In the genomic region with DNA sequence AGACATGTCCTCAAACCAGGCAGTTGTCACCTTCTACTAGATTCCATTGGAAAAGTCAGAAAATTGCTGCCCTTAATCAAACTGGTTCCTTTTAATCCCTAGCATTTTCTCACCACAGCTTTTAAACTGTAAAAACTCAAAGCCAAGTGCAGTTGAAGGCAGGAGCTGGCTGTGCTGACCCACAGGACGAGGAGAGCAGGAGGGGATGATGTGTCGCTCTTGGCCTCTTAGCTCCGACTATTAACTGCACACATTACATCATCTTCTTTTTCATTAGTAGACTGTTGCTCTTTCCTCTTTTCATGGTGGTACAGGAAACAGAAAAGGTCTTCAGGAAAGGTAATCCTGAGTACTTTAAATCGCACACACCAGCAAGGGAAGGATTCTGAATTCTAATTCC, we compare ENCODE assay signal across 12 mouse cellular contexts. TPM values are rescaled to one million over a fixed set of nuclear protein-coding genes. Genes with fewer than 3 reads are reported as not detected.
DNase-seq lines count a peak whose midpoint lies in the region; ATAC-seq and TF ChIP-seq lines count a peak whose summit lies in the region.
"Had no signal": no experiment of that assay in that cellular context is flagged by ENCODE, and none has a peak within 500 bp of the region (broad histone marks: within the 10 kb centered on the region; RNA-seq: fewer than 3 reads in every experiment).

No protein-coding gene starts in this region.

- intact Hi-C loops in gastrocnemius, adult 2 months (cut with DNase I), result loop anchor here (5.0 kb wide), 1 partner anchor 36 kb away; no protein-coding TSS in a partner anchor

- H3K9ac ChIP-seq in lung, embryonic 14.5 days, result no peak overlapping the region
- H3K9ac ChIP-seq in heart, embryonic 12.5 days, result peak overlapping the region; percentile 16; the same call in 1 of the 2 replicates
- no peak overlapping the region for H3K9ac ChIP-seq in stomach, embryonic 14.5 days (replicated peaks; ENCODE audit: low read depth, low read length)
- H3K9ac ChIP-seq: liver, embryonic 15.5 days had no signal

- DNase-seq in gastrocnemius, adult 2 months, result peak; percentile 51
- no peak for DNase-seq in gastrocnemius, postnatal 4 days (ENCODE audit: low spot score in 2 of 2)
- no peak for DNase-seq in lung, embryonic 14.5 days
- DNase-seq in lung, postnatal 36 days, result no peak

- H3K4me1 ChIP-seq in lung, embryonic 14.5 days (ENCODE audit: insufficient read depth), result no peaks in the 10 kb centered on the region
- H3K4me1 ChIP-seq in heart, embryonic 12.5 days (replicated peaks), result peaks cover 44% of the 10 kb centered on the region
- 0 out of 2 replicates have a peak, but pooled peaks cover 3% of the 10 kb centered on the region for H3K4me1 ChIP-seq in stomach, embryonic 14.5 days (ENCODE audit: control insufficient read depth, insufficient read depth, low read length)

- peaks cover 4% of the 10 kb centered on the region; the same call in 1 of the 2 replicates for H3K36me3 ChIP-seq in lung, embryonic 14.5 days (ENCODE audit: insufficient read depth)
- peaks cover 22% of the 10 kb centered on the region for H3K36me3 ChIP-seq in heart, embryonic 12.5 days
- H3K36me3 ChIP-seq in stomach, embryonic 14.5 days (ENCODE audit: control insufficient read depth, insufficient read depth, low read length), result peaks cover 3% of the 10 kb centered on the region; the same call in 1 of the 2 replicates

- no peaks in the 10 kb centered on the region for H3K27me3 ChIP-seq in lung, embryonic 14.5 days (ENCODE audit: insufficient read depth, low read length)
- H3K27me3 ChIP-seq in heart, embryonic 12.5 days (replicated peaks), result no peaks in the 10 kb centered on the region
- H3K27me3 ChIP-seq in stomach, embryonic 14.5 days (ENCODE audit: control insufficient read depth, insufficient read depth, low read length), result no peaks in the 10 kb centered on the region
- H3K27me3 ChIP-seq: liver, embryonic 15.5 days had no signal

- H3K4me3 ChIP-seq in gastrocnemius, adult 2 months, result peak overlapping the region; percentile 39
- H3K4me3 ChIP-seq in lung, embryonic 14.5 days (ENCODE audit: low read depth, low read length), result no peak overlapping the region
- no peak overlapping the region for H3K4me3 ChIP-seq in heart, embryonic 12.5 days
- H3K4me3 ChIP-seq in stomach, embryonic 14.5 days (ENCODE audit: low read depth, low read length), result no peak overlapping the region
- H3K4me3 ChIP-seq: liver, embryonic 15.5 days had no signal

- no peak for TF ChIP-seq CTCF in gastrocnemius, adult 2 months (IDR thresholded peaks at IDR 0.05)
- no peak for TF ChIP-seq CTCF in lung, embryonic 14.5 days (IDR thresholded peaks at IDR 0.05; ENCODE audit: low read depth)

- no peaks in the 10 kb centered on the region for H3K9me3 ChIP-seq in lung, embryonic 14.5 days (ENCODE audit: low read depth, low read length)
- no peaks in the 10 kb centered on the region for H3K9me3 ChIP-seq in heart, embryonic 12.5 days (replicated peaks)
- H3K9me3 ChIP-seq in stomach, embryonic 14.5 days (ENCODE audit: control insufficient read depth, low read depth, low read length), result no peaks in the 10 kb centered on the region
- H3K9me3 ChIP-seq: liver, embryonic 15.5 days had no signal

- no peak for ATAC-seq in lung, embryonic 14.5 days (ENCODE audit: insufficient read depth)
- ATAC-seq in heart, embryonic 12.5 days (ENCODE audit: insufficient number of reproducible peaks, low FRiP score), result no peak
- ATAC-seq in stomach, embryonic 14.5 days (ENCODE audit: insufficient number of reproducible peaks, insufficient read depth, low FRiP score, low read depth), result no peak
- ATAC-seq in activated CD4-positive, CD25-positive, alpha-beta regulatory T cell, adult 4 months, result no peak
- ATAC-seq in frontal cortex, adult (ENCODE audit: low TSS enrichment), result no peak

- peak overlapping the region; percentile 88 for H3K27ac ChIP-seq in gastrocnemius, adult 2 months
- peak overlapping the region; percentile 52; the same call in 1 of the 2 replicates for H3K27ac ChIP-seq in lung, embryonic 14.5 days (ENCODE audit: low read depth)
- H3K27ac ChIP-seq in heart, embryonic 12.5 days (ENCODE audit: poor library complexity, severe bottlenecking), result peak overlapping the region; percentile 96
- H3K27ac ChIP-seq in stomach, embryonic 14.5 days (ENCODE audit: low read length), result peak overlapping the region; percentile 58; the same call in 1 of the 2 replicates
- H3K27ac ChIP-seq: liver, embryonic 15.5 days had no signal

- 57% methylated on average over 4 of the region's 4 CpGs for WGBS in lung, embryonic 14.5 days
- WGBS in heart, embryonic 12.5 days, result 38% methylated on average over 4 of the region's 4 CpGs
- 61% methylated on average over 4 of the region's 4 CpGs for WGBS in stomach, embryonic 14.5 days

- no peak overlapping the region for H3K4me2 ChIP-seq in lung, embryonic 14.5 days
- H3K4me2 ChIP-seq in heart, embryonic 12.5 days, result no peak overlapping the region
- no peak overlapping the region for H3K4me2 ChIP-seq in stomach, embryonic 14.5 days (replicated peaks; ENCODE audit: low read depth, low read length)
- H3K4me2 ChIP-seq: liver, embryonic 15.5 days had no signal

RNA-seq across cellular contexts. Expression of gene Fyttd1, which starts 18.9 kb away (rescaled TPM):
- 10 to 100 TPM; 95.0 to 95.1 TPM for total RNA-seq in gastrocnemius, adult 2 months (2021)
- total RNA-seq in gastrocnemius, postnatal 4 days (2021), result 100 to 1,000 TPM; 148 to 164 TPM
- polyA plus RNA-seq in lung, embryonic 14.5 days (2014; fragmentation: Nextera tagmentation; extraction: Ambion mirVana), result 133 and 134 TPM in 2 replicates
- polyA plus RNA-seq in heart, embryonic 12.5 days (2016; fragmentation: Nextera tagmentation; extraction: Ambion mirVana), result 165 and 170 TPM in 2 replicates
- polyA plus RNA-seq in stomach, embryonic 14.5 days (2014; fragmentation: Nextera tagmentation; extraction: Ambion mirVana), result 132 and 137 TPM in 2 replicates
- 10 to 100 TPM; 66.7 to 69.8 TPM for polyA plus RNA-seq in activated CD4-positive, CD25-positive, alpha-beta regulatory T cell, adult 4 months (2017; shearing (Covaris generic))

RNA-seq across cellular contexts. Expression of gene Rubcn, which starts 19.2 kb away (rescaled TPM):
- 10 to 100 TPM; 24.0 to 28.5 TPM for total RNA-seq in gastrocnemius, adult 2 months (2021)
- total RNA-seq in gastrocnemius, postnatal 4 days (2021), result 10 to 100 TPM; 46.6 to 50.3 TPM
- 18.2 and 18.6 TPM in 2 replicates for polyA plus RNA-seq in lung, embryonic 14.5 days (2014; fragmentation: Nextera tagmentation; extraction: Ambion mirVana)
- polyA plus RNA-seq in heart, embryonic 12.5 days (2016; fragmentation: Nextera tagmentation; extraction: Ambion mirVana), result 30.9 and 34.0 TPM in 2 replicates
- polyA plus RNA-seq in stomach, embryonic 14.5 days (2014; fragmentation: Nextera tagmentation; extraction: Ambion mirVana), result 17.8 and 18.8 TPM in 2 replicates
- polyA plus RNA-seq in activated CD4-positive, CD25-positive, alpha-beta regulatory T cell, adult 4 months (2017; shearing (Covaris generic)), result 10 to 100 TPM in 1 of 2 experiments, 1 to 10 TPM in 1; 6.6 to 13.0 TPM

RNA-seq across cellular contexts. Expression of gene Smbd1, which starts 48.1 kb away (rescaled TPM):
- total RNA-seq in gastrocnemius, adult 2 months (2021), result not detected
- not detected for total RNA-seq in gastrocnemius, postnatal 4 days (2021)
- not detected in 2 replicates for polyA plus RNA-seq in lung, embryonic 14.5 days (2014; fragmentation: Nextera tagmentation; extraction: Ambion mirVana)
- not detected in 2 replicates for polyA plus RNA-seq in heart, embryonic 12.5 days (2016; fragmentation: Nextera tagmentation; extraction: Ambion mirVana)
- polyA plus RNA-seq in stomach, embryonic 14.5 days (2014; fragmentation: Nextera tagmentation; extraction: Ambion mirVana), result not detected in 2 replicates
- not detected for polyA plus RNA-seq in activated CD4-positive, CD25-positive, alpha-beta regulatory T cell, adult 4 months (2017; shearing (Covaris generic))
- total RNA-seq: left cerebral cortex, adult 8-10 months had no signal
- polyA plus RNA-seq: frontal cortex, adult 2 months; intestine, embryonic 14.5 days; liver, embryonic 15.5 days had no signal

RNA-seq across cellular contexts. Expression of gene Lrch3, which starts 55.5 kb away (rescaled TPM):
- 10 to 100 TPM; 14.1 to 16.0 TPM for total RNA-seq in gastrocnemius, adult 2 months (2021)
- 10 to 100 TPM; 32.7 to 35.2 TPM for total RNA-seq in gastrocnemius, postnatal 4 days (2021)
- polyA plus RNA-seq in lung, embryonic 14.5 days (2014; fragmentation: Nextera tagmentation; extraction: Ambion mirVana), result 26.6 and 26.9 TPM in 2 replicates
- 24.0 and 27.5 TPM in 2 replicates for polyA plus RNA-seq in heart, embryonic 12.5 days (2016; fragmentation: Nextera tagmentation; extraction: Ambion mirVana)
- polyA plus RNA-seq in stomach, embryonic 14.5 days (2014; fragmentation: Nextera tagmentation; extraction: Ambion mirVana), result 31.1 and 34.1 TPM in 2 replicates
- polyA plus RNA-seq in activated CD4-positive, CD25-positive, alpha-beta regulatory T cell, adult 4 months (2017; shearing (Covaris generic)), result 10 to 100 TPM; 20.5 to 21.4 TPM
